Mouse (Mus musculus) lung, postnatal 14 days (tissue): ENCODE results near the gene Braf.

Experiments used
- DNase-seq: peaks from one replicate; pipeline ENCODE4 v3.0.0; 2021

Braf gene

GRCm38 (mm10) chr6:39554888-39555647, 170.2 kb downstream of the Braf start:
- no peak for DNase-seq
